Mouse (Mus musculus): ENCODE results near the gene Klrd1. TPM values are rescaled to one million over a fixed set of nuclear protein-coding genes. Genes with fewer than 3 reads are reported as not detected.
"Not testable (repeated sequence)": the region's sequence is repeated elsewhere in the genome, so short reads cannot be mapped to it uniquely, and the experiment has no call there.

The Klrd1 gene
- polyA plus RNA-seq, 1 experiment from 2014 or later = 1.1 TPM

GRCm38 (mm10) chr6:129559641-129560027 is 31.9 kb upstream of the Klrd1 start:
- 61% methylated on average over 4 of the region's 4 CpGs for WGBS
- H3K9ac ChIP-seq (ENCODE audit: low read length) = no peak overlapping the region
- no peaks in the 10 kb centered on the region for H3K9me3 ChIP-seq (replicated peaks; ENCODE audit: control insufficient read depth, low read length)

GRCm38 (mm10) chr6:129565257-129565656 is 26.3 kb upstream of the Klrd1 start:
- ATAC-seq (ENCODE audit: insufficient read depth, low FRiP score) = no peak
- no peak overlapping the region for H3K9ac ChIP-seq (ENCODE audit: low read length)
- H3K4me1 ChIP-seq (ENCODE audit: control insufficient read depth, insufficient read depth, low read length) = no peaks in the 10 kb centered on the region
- H3K4me3 ChIP-seq (replicated peaks; ENCODE audit: low read length) = no peak overlapping the region
- no peak overlapping the region for H3K4me2 ChIP-seq (ENCODE audit: low read depth, low read length)
- no peaks in the 10 kb centered on the region for H3K27me3 ChIP-seq (ENCODE audit: control insufficient read depth, insufficient read depth, low read length)
- WGBS = 57% methylated on average over 2 of the region's 2 CpGs
- H3K36me3 ChIP-seq (ENCODE audit: control insufficient read depth, insufficient read depth, low read length) = no peaks in the 10 kb centered on the region
- H3K9me3 ChIP-seq (replicated peaks; ENCODE audit: control insufficient read depth, low read length) = no peaks in the 10 kb centered on the region
- no peak overlapping the region for H3K27ac ChIP-seq (ENCODE audit: low read length)

More at GRCm38 (mm10) chr6:129559641-129560027, 31.9 kb upstream of the Klrd1 start:
- Histone ChIP-seq H3K4me3 (replicated peaks; ENCODE audit: low read length) (no peak overlapping the region), H3K4me1 (ENCODE audit: control insufficient read depth, insufficient read depth, low read length) (no peaks in the 10 kb centered on the region), H3K36me3 (ENCODE audit: control insufficient read depth, insufficient read depth, low read length) (no peaks in the 10 kb centered on the region), H3K4me2 (ENCODE audit: low read depth, low read length) (no peak overlapping the region), H3K27me3 (ENCODE audit: control insufficient read depth, insufficient read depth, low read length) (no peaks in the 10 kb centered on the region), H3K27ac (ENCODE audit: low read length) (no peak overlapping the region)
- no peak for ATAC-seq (ENCODE audit: insufficient read depth, low FRiP score)

- Histone ChIP-seq H3K4me3 (replicated peaks; ENCODE audit: low read length) (no peak overlapping the region), H3K9me3 (replicated peaks; ENCODE audit: control insufficient read depth, low read length) (no peaks in the 10 kb centered on the region), H3K9ac (ENCODE audit: low read length) (no peak overlapping the region), H3K36me3 (ENCODE audit: control insufficient read depth, insufficient read depth, low read length) (no peaks in the 10 kb centered on the region), H3K4me2 (ENCODE audit: low read depth, low read length) (no peak overlapping the region), H3K4me1 (ENCODE audit: control insufficient read depth, insufficient read depth, low read length) (no peaks in the 10 kb centered on the region), H3K27me3 (ENCODE audit: control insufficient read depth, insufficient read depth, low read length) (no peaks in the 10 kb centered on the region), H3K27ac (ENCODE audit: low read length) (no peak overlapping the region)
- no peak for ATAC-seq (ENCODE audit: insufficient read depth, low FRiP score)
- WGBS = 26% methylated on average over 2 of the region's 2 CpGs
Observed at GRCm38 (mm10) chr6:129575315-129575714, 16.3 kb upstream of the Klrd1 start.

DNA sequence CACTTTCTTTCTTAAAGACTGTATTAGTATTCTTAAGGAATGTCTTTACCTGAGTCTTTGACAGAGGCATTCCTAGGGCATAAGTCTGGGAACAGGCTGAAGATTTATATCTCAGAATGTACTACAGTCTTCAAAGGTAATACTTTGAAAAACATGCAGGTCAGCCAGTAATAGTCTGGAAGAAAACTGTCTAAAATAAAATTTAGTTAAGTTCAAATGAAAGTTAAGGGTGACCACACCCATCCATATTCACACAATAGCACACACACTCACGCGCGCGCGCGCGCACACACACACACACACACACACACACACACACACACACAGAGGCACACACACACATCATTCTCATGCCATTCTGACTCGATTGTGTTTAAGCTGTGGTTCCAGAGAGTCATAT is 14.0 kb upstream of the Klrd1 start, which contains the start of gene Klre1:
Klre1 (plus strand) TSS at position 301 of the 400 bp plus-strand sequence.
- no peak within 1 kb of the TSS for H3K4me2 ChIP-seq (ENCODE audit: low read depth, low read length)
- no peaks in the 10 kb centered on the region for H3K36me3 ChIP-seq (ENCODE audit: control insufficient read depth, insufficient read depth, low read length)
- H3K4me1 ChIP-seq (ENCODE audit: control insufficient read depth, insufficient read depth, low read length) = no peaks in the 10 kb centered on the region
- no peak within 1 kb of the TSS for H3K4me3 ChIP-seq (replicated peaks; ENCODE audit: low read length)
- no peak within 1 kb of the TSS for H3K27ac ChIP-seq (ENCODE audit: low read length)
- no peaks in the 10 kb centered on the region for H3K9me3 ChIP-seq (replicated peaks; ENCODE audit: control insufficient read depth, low read length)
- no peak within 1 kb of the TSS for H3K9ac ChIP-seq (ENCODE audit: low read length)
- H3K27me3 ChIP-seq (ENCODE audit: control insufficient read depth, insufficient read depth, low read length) = no peaks in the 10 kb centered on the region
- no peak for ATAC-seq (ENCODE audit: insufficient read depth, low FRiP score)
- WGBS = 92% methylated on average over 8 of the region's 8 CpGs

DNA sequence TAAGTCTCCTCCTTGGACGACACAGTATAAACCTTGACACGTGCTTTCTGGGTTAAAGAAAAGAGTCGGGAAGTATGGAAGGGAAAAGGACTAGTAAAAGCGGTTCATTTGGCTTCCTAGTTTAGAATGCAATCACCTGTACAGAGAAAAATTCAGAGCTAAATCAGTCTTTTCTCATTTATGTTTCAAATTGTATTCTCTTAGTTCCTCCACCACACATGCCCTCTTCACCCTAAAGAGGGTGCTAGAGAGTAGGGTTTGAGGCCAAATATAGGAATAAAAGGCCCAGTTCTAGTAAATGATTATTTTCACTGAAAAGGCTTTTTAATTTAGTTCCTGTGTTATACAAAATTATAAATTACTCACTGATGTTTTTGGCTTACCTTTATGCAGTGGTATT is 10.3 kb upstream of the Klrd1 start:
- no peak overlapping the region for H3K9ac ChIP-seq (ENCODE audit: low read length)
- H3K27ac ChIP-seq (ENCODE audit: low read length) = no peak overlapping the region
- no peaks in the 10 kb centered on the region for H3K27me3 ChIP-seq (ENCODE audit: control insufficient read depth, insufficient read depth, low read length)
- no peak overlapping the region for H3K4me2 ChIP-seq (ENCODE audit: low read depth, low read length)
- ATAC-seq (ENCODE audit: insufficient read depth, low FRiP score) = no peak
- H3K9me3 ChIP-seq (replicated peaks; ENCODE audit: control insufficient read depth, low read length) = no peaks in the 10 kb centered on the region
- H3K4me3 ChIP-seq (replicated peaks; ENCODE audit: low read length) = no peak overlapping the region
- no peaks in the 10 kb centered on the region for H3K36me3 ChIP-seq (ENCODE audit: control insufficient read depth, insufficient read depth, low read length)
- H3K4me1 ChIP-seq (ENCODE audit: control insufficient read depth, insufficient read depth, low read length) = no peaks in the 10 kb centered on the region
- WGBS = 63% methylated on average over 4 of the region's 4 CpGs

GRCm38 (mm10) chr6:129581896-129582295 is 9.7 kb upstream of the Klrd1 start:
- H3K4me1 ChIP-seq (ENCODE audit: control insufficient read depth, insufficient read depth, low read length) = no peaks in the 10 kb centered on the region
- no peak overlapping the region for H3K4me2 ChIP-seq (ENCODE audit: low read depth, low read length)
- 59% methylated on average over 4 of the region's 4 CpGs for WGBS
- H3K9me3 ChIP-seq (replicated peaks; ENCODE audit: control insufficient read depth, low read length) = no peaks in the 10 kb centered on the region
- no peaks in the 10 kb centered on the region for H3K27me3 ChIP-seq (ENCODE audit: control insufficient read depth, insufficient read depth, low read length)
- no peak overlapping the region for H3K27ac ChIP-seq (ENCODE audit: low read length)
- ATAC-seq (ENCODE audit: insufficient read depth, low FRiP score) = no peak
- no peak overlapping the region for H3K9ac ChIP-seq (ENCODE audit: low read length)
- H3K36me3 ChIP-seq (ENCODE audit: control insufficient read depth, insufficient read depth, low read length) = no peaks in the 10 kb centered on the region
- H3K4me3 ChIP-seq (replicated peaks; ENCODE audit: low read length) = no peak overlapping the region

DNA sequence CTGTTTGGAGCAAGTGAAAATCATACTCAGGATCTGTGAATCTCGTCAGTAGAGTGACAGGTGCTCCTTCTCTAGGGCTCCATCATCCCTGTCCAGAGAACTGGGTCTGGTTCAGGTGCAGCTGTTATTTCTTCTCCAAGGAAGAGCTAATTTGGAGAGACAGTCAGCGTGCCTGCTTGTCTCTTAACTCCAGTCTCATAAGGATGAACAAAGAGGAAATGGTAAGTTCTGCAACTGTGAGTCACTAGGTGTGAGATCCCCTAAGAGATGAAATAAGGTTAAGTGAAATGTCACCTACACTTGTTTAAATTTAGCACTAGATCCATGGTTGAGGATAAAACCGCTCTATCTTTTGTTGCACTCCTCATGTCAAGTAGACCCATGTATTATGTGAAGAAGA is 8.6 kb upstream of the Klrd1 start:
- Histone ChIP-seq H3K27ac (ENCODE audit: low read length) (no peak overlapping the region), H3K9ac (ENCODE audit: low read length) (no peak overlapping the region), H3K4me3 (replicated peaks; ENCODE audit: low read length) (no peak overlapping the region), H3K4me1 (ENCODE audit: control insufficient read depth, insufficient read depth, low read length) (no peaks in the 10 kb centered on the region), H3K36me3 (ENCODE audit: control insufficient read depth, insufficient read depth, low read length) (no peaks in the 10 kb centered on the region), H3K4me2 (ENCODE audit: low read depth, low read length) (no peak overlapping the region), H3K27me3 (ENCODE audit: control insufficient read depth, insufficient read depth, low read length) (no peaks in the 10 kb centered on the region), H3K9me3 (replicated peaks; ENCODE audit: control insufficient read depth, low read length) (no peaks in the 10 kb centered on the region)
- WGBS = 75% methylated on average over 3 of the region's 3 CpGs
- ATAC-seq (ENCODE audit: insufficient read depth, low FRiP score) = no peak

DNA sequence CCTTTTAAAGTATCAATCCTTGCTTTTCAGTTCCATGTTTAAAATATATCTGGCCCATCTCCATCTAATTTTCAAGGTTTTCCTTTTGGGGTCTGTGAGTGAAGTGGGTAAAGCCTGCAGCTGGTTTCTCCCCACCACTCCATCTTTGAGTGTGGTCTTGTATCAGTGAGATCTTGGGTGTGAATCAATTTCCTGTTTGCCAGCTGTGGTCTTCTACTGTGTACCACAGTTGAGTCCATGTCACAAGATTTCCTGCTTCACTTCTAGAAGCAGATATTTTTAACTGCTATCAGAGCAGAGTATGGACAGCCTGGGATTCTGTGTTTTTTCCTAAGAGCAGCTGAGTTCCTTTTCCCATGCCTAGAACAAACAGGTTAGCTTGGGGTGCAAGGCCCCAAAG is 16.8 kb downstream of the Klrd1 start:
- Histone ChIP-seq H3K9me3 (replicated peaks; ENCODE audit: control insufficient read depth, low read length) (no peaks in the 10 kb centered on the region), H3K4me1 (ENCODE audit: control insufficient read depth, insufficient read depth, low read length) (no peaks in the 10 kb centered on the region), H3K36me3 (ENCODE audit: control insufficient read depth, insufficient read depth, low read length) (no peaks in the 10 kb centered on the region), H3K4me3 (replicated peaks; ENCODE audit: low read length) (no peak overlapping the region), H3K27me3 (ENCODE audit: control insufficient read depth, insufficient read depth, low read length) (no peaks in the 10 kb centered on the region), H3K27ac (ENCODE audit: low read length) (no peak overlapping the region), H3K9ac (ENCODE audit: low read length) (no peak overlapping the region), H3K4me2 (ENCODE audit: low read depth, low read length) (no peak overlapping the region)
- ATAC-seq (ENCODE audit: insufficient read depth, low FRiP score) = no peak

DNA sequence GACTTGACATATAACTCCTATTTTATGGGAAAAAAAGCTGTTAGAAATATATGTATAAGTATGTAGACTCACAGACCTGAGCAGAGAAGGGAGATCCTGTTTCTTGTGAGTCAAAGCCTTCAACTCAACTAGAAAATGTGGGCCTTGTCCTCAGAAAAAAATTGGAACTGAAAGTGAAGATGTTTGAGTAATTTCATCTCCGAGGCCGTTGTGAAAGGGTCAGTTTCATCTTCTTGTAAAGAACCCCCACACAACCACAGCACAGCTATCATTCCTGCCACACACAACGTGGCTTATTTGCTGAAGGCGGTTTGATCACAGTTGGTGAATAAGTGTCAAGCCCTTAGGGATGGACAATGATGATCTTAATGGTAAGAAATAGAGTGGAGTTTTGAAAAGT is 32.2 kb downstream of the Klrd1 start, which contains the start of gene Klrk1:
Klrk1 (minus strand) TSS at position 130 of the 400 bp plus-strand sequence.
- H3K9ac ChIP-seq (ENCODE audit: low read length) = no peak within 1 kb of the TSS
- no peak within 1 kb of the TSS for H3K4me2 ChIP-seq (ENCODE audit: low read depth, low read length)
- H3K4me1 ChIP-seq (ENCODE audit: control insufficient read depth, insufficient read depth, low read length) = no peaks in the 10 kb centered on the region
- WGBS = 67% methylated on average over 4 of the region's 4 CpGs
- no peaks in the 10 kb centered on the region for H3K27me3 ChIP-seq (ENCODE audit: control insufficient read depth, insufficient read depth, low read length)
- no peak for ATAC-seq (ENCODE audit: insufficient read depth, low FRiP score)
- no peaks in the 10 kb centered on the region for H3K36me3 ChIP-seq (ENCODE audit: control insufficient read depth, insufficient read depth, low read length)
- H3K9me3 ChIP-seq (replicated peaks; ENCODE audit: control insufficient read depth, low read length) = no peaks in the 10 kb centered on the region
- no peak within 1 kb of the TSS for H3K27ac ChIP-seq (ENCODE audit: low read length)
- no peak within 1 kb of the TSS for H3K4me3 ChIP-seq (replicated peaks; ENCODE audit: low read length)

GRCm38 (mm10) chr6:129631046-129631445 is 39.5 kb downstream of the Klrd1 start:
- H3K27ac ChIP-seq (ENCODE audit: low read length); H3K9me3 ChIP-seq (replicated peaks; ENCODE audit: control insufficient read depth, low read length); H3K4me2 ChIP-seq (ENCODE audit: low read depth, low read length); H3K4me3 ChIP-seq (replicated peaks; ENCODE audit: low read length); H3K27me3 ChIP-seq (ENCODE audit: control insufficient read depth, insufficient read depth, low read length); ATAC-seq (ENCODE audit: insufficient read depth, low FRiP score); H3K4me1 ChIP-seq (ENCODE audit: control insufficient read depth, insufficient read depth, low read length); H3K9ac ChIP-seq (ENCODE audit: low read length); H3K36me3 ChIP-seq (ENCODE audit: control insufficient read depth, insufficient read depth, low read length): not testable (repeated sequence)
- WGBS = 78% methylated on average over 2 of the region's 2 CpGs
